Mouse (Mus musculus) liver, embryonic 14.5 days (tissue): Measurements from ENCODE around the gene Nudt9. TPM values are rescaled to one million over a fixed set of nuclear protein-coding genes. Genes with fewer than 3 reads are reported as not detected.

Experiments used
- ATAC-seq: fragments of 200-750 bp; cut with Nextera tagmentation; 2 replicates; pipeline ENCODE4 v1.8.0; 2017; ENCODE audit warnings: moderate number of reproducible peaks, mild to moderate bottlenecking, moderate library complexity; ENCODE audit not compliant: insufficient read depth
- DNase-seq, 3 experiments: peaks; one replicate each; pipeline ENCODE4 v3.0.0-alpha.2; 2012 to 2013; ENCODE audit warnings: low read depth in 3 of 3, low spot score in 3 of 3
- H3K27ac ChIP-seq: fragments of 300-500 bp; sonication (generic); 2 replicates; pipeline ENCODE4 v1.5.1; 2014; ENCODE audit warnings: moderate library complexity, mild to moderate bottlenecking, control low read depth, inconsistent platforms
- H3K27me3 ChIP-seq: fragments of 300-500 bp; sonication (generic); 2 replicates; pipeline ENCODE4 v1.6.1; 2014; ENCODE audit warnings: mild to moderate bottlenecking, low read length, moderate library complexity; ENCODE audit not compliant: control insufficient read depth, insufficient read depth
- H3K36me3 ChIP-seq: fragments of 300-500 bp; sonication (generic); replicated peaks from 2 replicates; pipeline ENCODE4 v1.6.1; 2014; ENCODE audit warnings: low read depth; ENCODE audit not compliant: control insufficient read depth, insufficient read depth
- H3K4me1 ChIP-seq, 2 experiments: fragments of 200-500 bp in 1 of 2; fragments of 300-500 bp in 1 of 2; sonication (generic) in 1 of 2; replicated peaks; 2 replicates each; pipeline ENCODE4 v1.6.1; 2012 to 2014; ENCODE audit warnings: antibody characterized with exemption in 1 of 2, inconsistent platforms in 1 of 2, low read length in 1 of 2; ENCODE audit not compliant: control insufficient read depth in 2 of 2, insufficient read depth in 2 of 2
- H3K4me2 ChIP-seq: fragments of 300-500 bp; sonication (generic); 2 replicates; pipeline ENCODE4 v1.6.1; 2014; ENCODE audit warnings: low read depth, mild to moderate bottlenecking, control low read depth, moderate library complexity
- H3K4me3 ChIP-seq, 2 experiments: fragments of 200-500 bp in 1 of 2; fragments of 300-500 bp in 1 of 2; sonication (generic) in 1 of 2; 2 replicates each; pipeline ENCODE4 v1.5.1; 2012 to 2014; ENCODE audit warnings: low read depth in 2 of 2, low read length in 2 of 2, mild to moderate bottlenecking in 2 of 2, control low read depth in 1 of 2, inconsistent platforms in 1 of 2, moderate library complexity in 1 of 2; ENCODE audit not compliant: insufficient read depth in 1 of 2
- H3K9ac ChIP-seq: fragments of 300-500 bp; sonication (generic); replicated peaks from 2 replicates; pipeline ENCODE4 v1.6.1; 2014; ENCODE audit warnings: mild to moderate bottlenecking, control low read depth, moderate library complexity
- H3K9me3 ChIP-seq: fragments of 300-500 bp; sonication (generic); 2 replicates; pipeline ENCODE4 v1.6.1; 2016; ENCODE audit warnings: low read length, mixed read lengths; ENCODE audit not compliant: control insufficient read depth
- CTCF ChIP-seq: IDR thresholded peaks from 2 replicates; pipeline ENCODE4 v1.5.1; 2016; ENCODE audit warnings: antibody characterized with exemption, low read depth, control low read depth
- EP300 ChIP-seq: IDR thresholded peaks from 2 replicates; pipeline ENCODE4 v1.6.1; 2016; ENCODE audit warnings: antibody characterized with exemption, low read depth
- WGBS: fragments of 180-500 bp; shearing (Covaris S2); extraction: QIAGEN DNeasy Blood & Tissue Kit; methylation state at CpG from one replicate; pipeline ENCODE4 v1.1.7; 2014; ENCODE audit not compliant: insufficient replicate concordance; 5-methylcytosine and 5-hydroxymethylcytosine counted together
- polyA plus RNA-seq, 2 experiments: library from polyadenylated mRNA; depleted of rRNA in 1 of 2; stranded (reverse) in 1 of 2; unstranded in 1 of 2; fragments of >200 nt; fragmentation: Nextera tagmentation in 1 of 2; extraction: Ambion mirVana in 1 of 2; gene quantifications; 2 replicates each; pipeline versions ENCODE4 v1.2.1 to v1.2.3; 2012 to 2014

Gene Nudt9
- polyA plus RNA-seq, 2 experiments = 48.1 to 73.8 TPM

DNA sequence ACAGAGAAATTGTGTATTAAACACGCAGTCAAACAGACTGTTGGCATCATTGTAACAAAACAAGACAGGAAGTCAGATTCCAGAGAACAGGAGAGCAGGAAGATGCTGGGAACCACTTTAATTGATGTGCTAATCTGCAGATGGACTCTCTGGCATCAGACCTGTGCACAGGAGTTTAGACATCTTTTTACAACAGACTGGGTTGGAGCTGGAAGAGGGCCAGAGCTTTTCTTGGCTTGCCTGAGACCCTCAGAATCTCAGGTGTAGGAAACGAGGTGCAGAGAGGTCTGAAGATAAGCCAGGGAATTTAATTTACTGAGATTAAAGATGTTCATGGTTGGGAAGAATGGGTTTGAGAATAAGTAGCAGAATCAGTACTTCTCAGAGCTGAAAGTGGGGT lies 43.6 kb downstream of the Nudt9 start:
- Histone ChIP-seq H3K4me3 (no peak overlapping the region), H3K9me3 (no peaks in the 10 kb centered on the region), H3K4me2 (no peak overlapping the region), H3K4me1 (no peaks in the 10 kb centered on the region), H3K27ac (no peak overlapping the region), H3K27me3 (no peaks in the 10 kb centered on the region), H3K36me3 (no peaks in the 10 kb centered on the region), H3K9ac (no peak overlapping the region)
- TF ChIP-seq EP300 (no peak), CTCF (no peak)
- ATAC-seq = no peak
- 55% methylated on average over 2 of the region's 2 CpGs for WGBS
- no peak for DNase-seq

DNA sequence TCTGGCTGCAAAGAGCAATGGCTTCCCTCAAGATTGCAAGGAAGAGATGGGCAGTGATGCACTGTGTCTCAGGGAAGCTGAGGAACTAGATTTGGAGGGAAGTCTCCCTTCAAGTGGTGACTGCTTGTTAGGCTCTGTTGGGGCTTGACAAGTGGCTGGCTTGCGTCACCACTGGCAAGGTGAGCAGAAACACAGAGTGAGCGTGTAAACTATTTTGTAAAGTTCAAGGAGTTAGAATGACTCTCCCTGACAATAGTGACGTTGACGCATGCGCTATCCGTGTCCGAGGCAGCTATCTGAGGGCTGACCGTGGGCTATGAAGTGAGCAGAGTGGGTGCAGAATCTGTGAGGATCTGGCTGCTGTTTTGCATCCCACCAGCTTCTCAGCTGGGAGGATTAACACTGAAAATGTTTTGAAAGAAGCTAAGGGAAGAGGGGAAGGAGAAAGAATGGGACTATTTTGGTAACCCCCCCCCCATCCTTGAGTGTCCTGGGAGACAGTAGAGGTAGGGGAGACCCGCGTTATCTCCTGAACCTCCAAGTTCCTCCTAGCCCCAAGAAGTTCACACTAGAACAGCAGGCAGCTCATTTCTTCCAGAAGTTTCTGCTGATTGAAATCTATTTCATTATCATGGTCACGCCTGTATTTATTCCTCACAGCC lies 49.4 kb downstream of the Nudt9 start:
- Histone ChIP-seq H3K4me2 (no peak overlapping the region), H3K9me3 (no peaks in the 10 kb centered on the region), H3K4me3 (no peak overlapping the region), H3K4me1 (no peaks in the 10 kb centered on the region), H3K27ac (no peak overlapping the region), H3K27me3 (no peaks in the 10 kb centered on the region), H3K36me3 (no peaks in the 10 kb centered on the region), H3K9ac (no peak overlapping the region)
- ATAC-seq (no peak), DNase-seq (no peak)
- TF ChIP-seq CTCF (no peak), EP300 (no peak)
- 65% methylated on average over 11 of the region's 11 CpGs for WGBS

GRCm38 (mm10) chr5:104096078-104096938 lies 50.2 kb downstream of the Nudt9 start:
- Histone ChIP-seq H3K27me3 (no peaks in the 10 kb centered on the region), H3K4me2 (no peak overlapping the region), H3K27ac (no peak overlapping the region), H3K4me3 (no peak overlapping the region), H3K9ac (no peak overlapping the region), H3K9me3 (no peaks in the 10 kb centered on the region), H3K36me3 (no peaks in the 10 kb centered on the region), H3K4me1 (no peaks in the 10 kb centered on the region)
- WGBS = 54% methylated on average over 16 of the region's 16 CpGs
- ATAC-seq (no peak), DNase-seq (no peak)
- TF ChIP-seq EP300 (no peak), CTCF (no peak)

DNA sequence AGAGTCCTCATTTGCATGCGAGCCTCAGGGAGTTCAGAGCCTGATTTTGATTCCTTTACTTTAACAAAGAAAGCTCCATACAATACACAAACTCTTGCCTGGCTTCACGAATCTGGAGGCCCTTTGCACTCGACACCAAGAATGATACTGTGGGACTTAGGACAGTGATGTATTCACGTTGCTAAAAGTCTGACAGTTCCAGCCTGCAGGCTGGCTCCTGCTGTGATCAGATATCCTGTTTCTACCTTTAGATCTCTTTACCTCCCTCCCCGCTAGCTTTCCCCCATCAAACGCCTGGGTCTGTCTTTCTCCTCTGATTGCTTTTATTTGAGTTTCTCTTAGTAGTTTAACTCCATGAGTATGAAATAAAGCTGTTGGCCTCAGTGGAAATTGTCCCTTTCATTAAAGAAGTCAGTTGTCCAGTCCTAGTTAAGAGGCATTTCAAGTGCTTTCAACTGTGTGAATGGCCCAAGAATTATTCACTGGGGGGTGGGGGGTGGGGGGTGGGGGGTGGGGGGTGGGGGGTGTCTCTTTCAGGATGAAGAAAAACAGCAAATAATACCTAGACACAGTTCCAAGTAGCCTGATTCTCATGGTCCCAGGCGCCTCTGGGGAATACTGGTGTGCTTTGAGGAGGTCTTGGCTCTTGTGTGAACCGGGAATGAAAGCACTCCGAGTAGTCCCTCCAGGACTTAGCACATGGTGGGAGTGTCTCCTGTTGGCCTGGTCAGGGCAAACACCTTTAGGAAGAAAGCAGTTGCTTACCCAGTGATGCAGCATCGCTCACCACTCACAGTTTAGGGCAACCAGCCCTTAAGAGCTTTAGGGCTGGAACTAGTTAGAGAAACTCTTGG lies 55.8 kb downstream of the Nudt9 start:
- Histone ChIP-seq H3K4me2 (no peak overlapping the region), H3K9ac (no peak overlapping the region), H3K4me3 (no peak overlapping the region), H3K4me1 (0 out of 4 replicates have a peak, but pooled peaks cover 0 to 2% of the 10 kb centered on the region in 2 experiments), H3K27ac (no peak overlapping the region), H3K36me3 (no peaks in the 10 kb centered on the region), H3K27me3 (no peaks in the 10 kb centered on the region), H3K9me3 (no peaks in the 10 kb centered on the region)
- ATAC-seq (no peak), DNase-seq (no peak)
- WGBS = 33% methylated on average over 10 of the region's 10 CpGs
- TF ChIP-seq EP300 = no peak
- TF ChIP-seq CTCF = no peak
